Mouse (Mus musculus) cerebellum, adult 8-10 months (tissue): ENCODE measurements at regions not wholly inside any gene's neighbourhood (a gene's known extent, or its start where the extent isn't known, plus 50 kb on each side); places are given as distances from the start of the nearest gene placed in this dataset.

Source experiments
- DNase-seq: peaks from one replicate; pipeline ENCODE4 v3.0.0; 2022

DNA sequence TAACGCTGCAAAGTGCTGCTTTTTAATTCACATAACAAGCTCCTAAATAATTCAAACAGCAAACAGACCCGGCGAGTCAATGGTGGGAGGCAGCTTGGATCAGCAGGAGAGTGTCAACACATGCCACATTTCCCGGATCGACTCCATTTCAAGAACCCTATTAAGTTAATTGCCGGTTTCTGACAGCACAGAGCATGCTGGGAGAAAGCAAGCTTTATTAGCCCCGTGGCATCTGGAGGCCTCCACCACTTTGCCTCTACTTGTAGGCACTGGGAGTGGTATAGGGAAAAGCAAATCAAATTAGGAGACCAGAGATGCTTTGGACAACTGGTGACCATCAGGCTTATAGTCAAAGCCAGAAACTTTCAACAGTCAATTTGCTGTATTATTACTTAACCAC, 188.5 kb downstream of the Emx2 start:
- DNase-seq, result no peak

GRCm38 (mm10) chr19:59649421-59649820, 191.2 kb downstream of the Emx2 start:
- no peak for DNase-seq

GRCm38 (mm10) chr19:59650611-59651329, 192.6 kb downstream of the Emx2 start:
- no peak for DNase-seq

DNA sequence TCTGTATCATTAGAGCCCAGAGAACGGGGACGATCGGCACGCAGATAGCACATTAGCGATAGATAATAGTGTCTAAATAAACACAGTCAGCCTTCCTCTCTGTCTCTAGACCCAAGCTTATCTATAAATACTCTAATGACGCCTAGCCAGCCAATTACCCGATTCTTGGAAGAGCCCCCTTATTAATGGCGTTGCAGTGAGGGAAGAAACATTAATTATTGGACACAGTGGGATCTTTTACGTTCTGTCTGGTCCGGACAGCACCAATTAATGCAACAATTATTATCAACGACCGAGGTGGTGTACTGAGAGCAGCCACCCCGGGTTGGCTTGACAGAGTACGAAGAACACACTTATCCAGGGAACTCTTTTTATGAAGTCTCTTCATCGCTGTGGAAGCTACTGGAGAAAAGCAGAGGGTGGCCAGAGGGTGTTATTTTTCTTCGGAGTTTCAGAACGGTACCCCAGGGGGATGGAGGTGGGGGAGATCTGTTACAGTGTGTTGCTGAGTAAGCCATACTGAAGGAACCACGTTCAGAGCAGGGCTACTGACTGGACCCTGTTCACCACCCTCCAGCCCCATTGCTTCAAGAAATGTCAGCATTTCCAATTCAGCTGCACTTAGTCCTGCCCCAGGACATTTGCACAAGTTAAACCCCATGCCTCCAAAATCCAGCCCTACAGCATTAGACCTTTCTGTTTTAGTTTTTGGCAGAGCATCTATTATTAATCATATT, 195.6 kb downstream of the Emx2 start:
- DNase-seq, result no peak

DNA sequence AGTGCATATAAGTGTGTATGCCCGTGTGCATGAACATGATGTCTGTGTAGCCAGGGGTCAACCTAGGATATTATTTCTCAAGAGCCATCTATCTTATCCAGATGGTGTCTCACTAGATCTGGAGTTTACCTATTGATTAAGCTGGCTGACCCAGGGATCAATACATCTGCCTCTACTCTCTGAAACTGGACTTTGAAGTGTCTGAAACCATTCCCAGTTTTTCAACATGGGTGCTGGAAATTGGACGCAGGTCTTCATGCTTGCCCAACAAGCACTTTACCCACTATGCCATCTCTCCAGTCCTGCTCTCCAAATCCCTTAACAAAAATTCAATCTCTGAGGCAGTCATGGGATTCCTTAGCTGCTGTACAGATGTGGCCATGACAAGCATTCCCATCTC, 197.1 kb downstream of the Emx2 start:
- no peak for DNase-seq

DNA sequence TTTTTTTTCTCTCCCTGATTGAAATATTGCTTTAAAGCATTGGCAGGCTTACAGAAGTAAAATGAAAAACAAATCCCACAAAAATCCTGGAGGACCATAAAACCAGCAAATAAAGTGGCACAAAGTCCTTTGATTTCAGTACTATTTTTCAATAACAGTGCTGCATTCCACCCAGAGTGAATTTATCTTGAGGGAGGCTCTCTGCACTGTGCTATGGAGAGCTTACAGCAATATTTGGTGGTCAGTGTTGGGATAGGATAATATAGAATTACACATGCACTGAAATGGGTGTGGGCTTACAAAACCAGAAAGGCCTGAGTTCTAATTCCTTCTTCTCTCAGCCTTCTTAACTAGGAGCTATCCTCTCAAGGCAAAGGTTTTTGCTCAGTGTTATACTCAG, 211.6 kb downstream of the Emx2 start:
- no peak for DNase-seq

DNA sequence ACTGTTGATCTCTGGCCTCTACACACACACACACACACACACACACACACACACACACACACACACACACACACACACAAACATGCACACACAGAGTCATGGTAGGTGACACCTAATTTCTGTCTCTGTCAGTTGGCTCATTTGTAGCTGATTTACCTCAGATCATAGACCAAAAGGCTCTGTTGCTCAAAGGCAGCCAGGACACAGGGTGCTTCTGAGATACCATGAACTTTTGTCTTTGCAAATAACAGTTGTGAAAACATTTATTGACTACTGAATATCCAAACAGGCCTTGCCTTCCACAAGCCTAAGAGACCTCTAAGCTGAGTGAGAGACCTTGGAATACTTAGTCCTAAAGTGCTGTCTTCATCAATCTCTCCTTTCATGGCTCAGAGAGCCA, 215.4 kb downstream of the Emx2 start:
- no peak for DNase-seq

- no peak for DNase-seq
Measured at GRCm38 (mm10) chr19:59679191-59679590, 221.0 kb downstream of the Emx2 start.

GRCm38 (mm10) chr19:59680356-59680755, 222.2 kb downstream of the Emx2 start:
- DNase-seq, result no peak

- no peak for DNase-seq
Measured at GRCm38 (mm10) chr19:59684292-59684691, 226.1 kb downstream of the Emx2 start.

DNA sequence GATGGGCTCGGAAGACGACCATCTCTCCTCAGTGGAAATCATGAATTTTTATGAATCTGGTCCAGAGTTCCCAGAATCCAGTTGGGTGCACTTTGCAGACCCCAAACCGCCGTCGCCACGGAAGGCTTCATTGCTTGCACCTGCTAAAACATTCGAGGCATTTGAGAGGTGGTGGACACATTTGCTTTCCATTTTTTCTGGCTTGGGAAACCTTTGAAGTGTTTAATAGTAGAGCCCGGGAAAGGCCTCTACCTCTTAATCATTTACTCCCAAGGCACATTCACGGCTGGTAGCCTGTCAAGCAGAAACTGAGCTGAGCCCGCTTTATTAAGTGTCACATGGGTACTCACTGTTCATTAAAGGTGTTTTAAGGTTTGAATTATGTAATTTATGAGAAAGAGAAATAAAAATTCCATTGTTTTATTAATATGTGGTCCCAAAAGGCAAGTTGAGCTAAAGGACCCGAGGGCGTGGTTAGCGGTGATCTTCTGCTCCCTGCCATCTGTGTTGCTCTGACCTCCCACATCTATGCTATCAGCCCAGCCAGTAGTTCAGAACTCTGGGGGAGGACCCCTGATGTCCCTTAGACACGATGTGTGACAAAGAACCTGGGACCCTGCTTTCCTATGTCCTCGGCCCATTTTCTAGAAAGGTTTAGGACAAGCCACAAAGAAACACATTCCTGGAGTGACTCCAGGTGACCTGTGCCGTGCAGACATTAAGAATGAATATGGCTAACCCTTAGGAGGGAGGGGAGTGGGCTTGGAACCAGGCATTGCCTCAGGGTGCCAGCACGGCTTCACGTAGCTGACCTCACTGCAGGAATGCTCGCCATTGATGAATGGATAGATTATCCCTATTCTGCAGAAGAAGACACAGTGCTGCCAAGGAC, 227.9 kb downstream of the Emx2 start:
- DNase-seq, result no peak

DNA sequence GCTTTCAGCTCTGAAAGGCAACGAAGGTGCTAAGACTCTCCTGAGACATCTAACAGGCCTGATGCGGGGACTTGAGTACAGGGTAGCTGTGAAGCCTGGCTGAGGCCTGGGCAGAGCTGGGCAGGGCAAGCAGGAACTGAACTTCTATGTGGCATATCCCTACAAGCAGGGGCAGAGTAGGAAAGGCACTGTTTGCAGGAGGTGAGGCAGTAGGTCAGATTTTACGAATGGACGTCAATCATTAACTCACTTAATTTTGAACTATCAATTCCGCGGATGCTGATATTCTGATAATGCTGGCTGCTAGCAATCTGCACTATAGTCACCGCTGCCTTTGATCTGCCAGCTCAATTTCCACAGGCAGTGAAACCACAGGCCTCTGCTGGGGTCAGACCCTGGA, 229.0 kb downstream of the Emx2 start:
- no peak for DNase-seq

DNA sequence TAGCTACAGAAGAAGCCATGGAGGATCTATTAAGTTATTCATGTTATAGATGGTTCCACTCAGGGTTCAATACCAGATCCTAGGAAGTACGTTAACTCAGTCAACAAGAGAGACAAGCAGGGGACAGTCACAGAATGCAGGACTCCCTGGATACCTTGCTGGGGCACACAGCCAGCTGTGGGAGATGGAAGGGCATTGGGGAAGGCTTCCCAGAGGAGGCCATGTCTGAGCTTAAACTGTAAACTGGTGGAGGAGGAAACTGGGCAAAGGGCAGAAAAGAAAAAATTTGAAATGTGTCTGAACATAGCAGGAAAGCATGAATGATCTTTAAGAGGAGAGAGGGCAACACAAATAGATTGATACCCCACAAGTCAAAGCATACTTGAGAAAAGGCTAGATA, 229.5 kb downstream of the Emx2 start:
- no peak for DNase-seq

GRCm38 (mm10) chr19:59691541-59692096, 233.4 kb downstream of the Emx2 start:
- DNase-seq, result no peak

- no peak for DNase-seq
Measured at GRCm38 (mm10) chr19:59697628-59698027, 239.5 kb downstream of the Emx2 start.

- DNase-seq, result no peak
Measured at GRCm38 (mm10) chr19:59700187-59700586, 242.0 kb downstream of the Emx2 start.

DNA sequence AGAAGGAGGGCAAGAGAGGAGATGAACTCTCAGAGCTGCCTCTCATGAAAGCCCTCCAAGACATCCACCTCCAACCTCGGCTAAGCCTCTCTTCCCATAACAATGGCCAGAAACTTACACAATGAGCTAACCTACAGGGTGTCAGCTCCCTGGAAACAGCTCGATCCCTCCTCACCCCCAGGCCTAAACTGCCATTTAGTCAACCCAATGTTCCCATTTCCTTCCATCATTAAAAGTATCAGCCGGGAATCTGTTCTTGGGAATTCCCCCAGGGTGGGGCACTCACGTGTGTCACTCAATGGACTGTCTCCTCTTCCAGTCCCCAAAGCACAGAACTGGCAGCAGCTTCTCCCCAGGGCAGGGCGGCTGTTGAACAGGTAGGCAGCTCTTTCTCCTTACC, 236.3 kb downstream of the Rab11fip2 start:
- no peak for DNase-seq

DNA sequence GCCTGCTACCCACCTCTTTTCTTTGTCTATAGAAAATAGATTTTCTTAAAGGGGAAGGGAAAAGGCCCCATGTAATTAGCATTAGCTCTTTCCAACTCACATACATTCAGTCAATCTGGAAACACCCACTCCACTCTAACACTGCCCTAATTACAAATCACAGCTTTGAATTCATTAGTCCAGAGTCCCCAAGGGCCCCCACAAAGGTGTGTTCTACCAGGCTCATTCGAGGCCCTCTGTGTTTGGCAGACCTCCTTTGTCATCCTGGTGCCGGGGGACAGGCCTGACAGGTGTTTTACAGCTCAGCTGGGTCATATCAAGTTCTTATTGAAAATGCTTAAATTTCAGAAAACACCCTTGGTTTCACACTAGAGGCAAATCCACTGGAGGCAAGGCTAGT, 234.3 kb downstream of the Rab11fip2 start:
- DNase-seq, result no peak

- DNase-seq, result no peak
Measured at GRCm38 (mm10) chr19:59715086-59715485, 228.4 kb downstream of the Rab11fip2 start.

DNA sequence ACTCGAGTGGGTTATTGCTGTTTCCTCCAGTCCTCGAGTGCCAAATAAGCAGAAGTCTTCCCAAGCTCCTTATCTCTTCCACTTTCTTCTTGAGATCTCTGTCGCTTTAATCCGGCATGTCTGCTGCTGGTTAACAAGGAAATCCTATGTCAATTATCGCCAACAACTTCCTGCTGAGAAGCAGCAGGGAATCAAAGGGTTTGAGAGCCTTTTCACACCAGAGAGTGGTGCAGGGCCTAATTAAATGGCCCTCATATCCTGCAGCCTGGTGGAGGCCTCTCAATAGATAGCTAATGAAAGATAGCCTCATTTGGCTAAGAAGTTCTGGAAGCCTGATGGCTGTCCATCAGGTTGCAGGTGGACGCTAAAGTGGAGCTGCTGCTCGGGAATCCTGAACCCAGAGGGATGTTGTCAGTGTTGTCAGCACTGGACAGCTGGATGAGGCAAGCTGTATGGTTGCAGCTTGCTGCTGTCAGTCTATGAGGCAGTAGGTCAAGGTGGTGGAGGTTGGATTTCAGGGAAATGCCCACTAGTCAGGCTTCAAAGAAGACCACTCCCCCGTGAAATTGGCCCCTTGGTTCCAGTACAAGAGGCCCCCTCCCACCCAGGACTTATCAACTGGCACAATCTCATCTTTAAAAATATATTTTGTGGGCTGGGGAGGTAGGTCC, 225.5 kb downstream of the Rab11fip2 start:
- no peak for DNase-seq

- no peak for DNase-seq
Measured at GRCm38 (mm10) chr19:59738541-59738940, 204.9 kb downstream of the Rab11fip2 start.

DNA sequence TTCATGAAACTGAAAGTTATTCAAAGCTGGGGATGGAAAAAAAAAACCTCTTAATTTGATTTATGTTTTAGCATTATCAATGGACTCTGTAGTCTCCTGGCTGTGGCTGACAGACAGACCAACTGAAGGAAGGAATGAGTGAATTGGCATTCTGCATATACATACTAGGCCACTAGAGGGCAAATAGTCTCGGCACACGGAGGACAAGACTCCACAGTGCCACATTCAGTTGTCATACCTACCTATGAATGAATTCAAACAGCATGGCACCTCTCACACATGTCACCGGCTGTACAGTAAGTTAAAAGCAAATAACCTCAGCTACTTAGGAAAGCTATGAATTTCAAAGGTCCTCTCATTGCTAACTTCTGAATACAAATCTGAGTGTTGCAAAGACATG, 200.5 kb downstream of the Rab11fip2 start:
- DNase-seq, result peak; percentile 1

DNA sequence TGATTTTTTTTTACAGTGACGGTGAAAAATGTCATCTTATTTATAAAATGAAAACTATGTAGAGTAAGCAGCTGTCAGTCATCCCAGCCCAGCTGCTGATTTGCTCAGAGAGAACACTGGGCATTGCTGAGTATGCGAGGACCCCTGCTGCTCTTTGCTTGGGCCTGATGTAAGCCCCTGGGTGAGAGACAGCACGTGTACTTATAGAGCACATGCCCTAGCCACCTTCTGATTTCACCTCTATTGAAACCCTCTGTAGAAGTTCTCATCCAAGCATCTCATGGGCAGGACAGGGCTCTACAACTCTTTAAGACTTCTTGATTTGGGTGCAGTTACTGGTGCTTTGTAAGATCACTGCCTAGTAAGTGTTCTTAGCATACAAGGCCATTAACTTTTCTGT, 182.2 kb downstream of the Rab11fip2 start:
- no peak for DNase-seq
